ENCODE assay signal across 11 mouse cellular contexts in the genomic region with DNA sequence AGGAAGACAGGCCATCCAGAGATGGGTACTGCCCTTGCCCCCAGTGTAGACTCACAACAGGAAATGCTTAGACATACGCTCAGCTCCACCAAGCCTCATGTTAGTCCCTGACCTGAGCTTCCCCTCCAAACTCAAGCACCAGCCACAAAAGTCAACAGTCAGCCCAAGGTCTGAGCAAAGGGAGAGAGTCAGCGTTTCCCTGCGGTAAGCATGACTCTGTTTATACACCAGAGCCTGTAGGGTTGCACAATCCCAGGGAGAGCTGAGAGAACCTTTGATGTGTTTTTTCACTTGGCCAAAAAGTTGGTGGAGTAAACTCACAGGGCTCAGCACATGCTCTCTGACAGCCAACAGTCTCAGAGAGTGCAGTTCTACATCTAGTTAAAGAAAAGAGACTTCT.
DNase-seq lines count a peak whose midpoint lies in the region; ATAC-seq and TF ChIP-seq lines count a peak whose summit lies in the region.
"Had no signal": no experiment of that assay in that cellular context is flagged by ENCODE, and none has a peak within 500 bp of the region (broad histone marks: within the 10 kb centered on the region; RNA-seq: fewer than 3 reads in every experiment).

No protein-coding gene starts in this region.

- no peaks in the 10 kb centered on the region for H3K36me3 ChIP-seq in intestine, embryonic 16.5 days (ENCODE audit: control insufficient read depth, insufficient read depth, low read length)
- H3K36me3 ChIP-seq in hindbrain, postnatal 0 days (ENCODE audit: insufficient read depth, low read length) = no peaks in the 10 kb centered on the region

- TF ChIP-seq CTCF in hindbrain, postnatal 0 days (IDR thresholded peaks at IDR 0.05; ENCODE audit: low read depth) = no peak
- no peak for TF ChIP-seq CTCF in layer of hippocampus, adult 2 months (conservative IDR thresholded peaks at IDR 0.05)

- H3K9me3 ChIP-seq in intestine, embryonic 16.5 days (ENCODE audit: control insufficient read depth, low read length) = no peaks in the 10 kb centered on the region
- no peaks in the 10 kb centered on the region for H3K9me3 ChIP-seq in hindbrain, postnatal 0 days (ENCODE audit: low read length)

- H3K4me2 ChIP-seq in intestine, embryonic 16.5 days (ENCODE audit: low read depth, low read length) = no peak overlapping the region
- no peak overlapping the region for H3K4me2 ChIP-seq in hindbrain, postnatal 0 days (ENCODE audit: low read depth, low read length)
- H3K4me2 ChIP-seq: hindbrain, embryonic 14.5 days had no signal

- peak; percentile 42 for DNase-seq in gastrocnemius, adult 18-20 months (ENCODE audit: low spot score)
- DNase-seq in gastrocnemius, postnatal 10 days = no peak
- DNase-seq in 416B (ENCODE audit: low read depth) = peak; percentile 88
- peak; percentile 86 for DNase-seq in lung, postnatal 25 days (ENCODE audit: low spot score)
- no peak for DNase-seq in hindbrain, postnatal 0 days (ENCODE audit: low spot score)
- DNase-seq in layer of hippocampus, adult 2 months (ENCODE audit: low spot score in 2 of 2) = no peak
- DNase-seq: cerebellum, postnatal 10 days; right cerebral cortex, postnatal 25 days had no signal

- ATAC-seq in intestine, embryonic 16.5 days = peak; percentile 55; the same call in 1 of the 2 replicates
- ATAC-seq in hindbrain, postnatal 0 days = no peak
- ATAC-seq in erythroid progenitor cell, adult 5-6 weeks (replicated peaks; ENCODE audit: low FRiP score, poor library complexity, severe bottlenecking) = no peak

- no peaks in the 10 kb centered on the region for H3K27me3 ChIP-seq in intestine, embryonic 16.5 days (replicated peaks; ENCODE audit: control insufficient read depth, insufficient read depth, low read length)
- no peaks in the 10 kb centered on the region for H3K27me3 ChIP-seq in hindbrain, postnatal 0 days (ENCODE audit: insufficient read depth, low read length)

- no peak overlapping the region for H3K9ac ChIP-seq in intestine, embryonic 16.5 days (ENCODE audit: low read depth, low read length)
- no peak overlapping the region for H3K9ac ChIP-seq in hindbrain, postnatal 0 days (replicated peaks; ENCODE audit: low read length)
- H3K9ac ChIP-seq: hindbrain, embryonic 14.5 days had no signal

- 33% methylated on average over 3 of the region's 3 CpGs for WGBS in intestine, embryonic 16.5 days
- WGBS in hindbrain, postnatal 0 days = 94% methylated on average over 3 of the region's 3 CpGs

- no peak overlapping the region for H3K27ac ChIP-seq in intestine, embryonic 16.5 days (ENCODE audit: low read length)
- no peak overlapping the region for H3K27ac ChIP-seq in hindbrain, postnatal 0 days
- no peak overlapping the region for H3K27ac ChIP-seq in layer of hippocampus, adult 2 months
- H3K27ac ChIP-seq: hindbrain, embryonic 14.5 days had no signal

- no peaks in the 10 kb centered on the region for H3K4me1 ChIP-seq in intestine, embryonic 16.5 days (ENCODE audit: control insufficient read depth, insufficient read depth, low read length)
- no peaks in the 10 kb centered on the region for H3K4me1 ChIP-seq in hindbrain, postnatal 0 days (ENCODE audit: insufficient read depth, low read length)

- no peak overlapping the region for H3K4me3 ChIP-seq in intestine, embryonic 16.5 days (ENCODE audit: low read length)
- no peak overlapping the region for H3K4me3 ChIP-seq in hindbrain, postnatal 0 days (ENCODE audit: low read length)
- H3K4me3 ChIP-seq in layer of hippocampus, adult 2 months = no peak overlapping the region

Comparison
In these comparisons a context has a peak if more than half of its experiments do, and no peak if none do; other contexts are left out.
1. DNase-seq: peak in gastrocnemius, adult 18-20 months (single experiment), 416B (single experiment) and lung, postnatal 25 days (single experiment); none in gastrocnemius, postnatal 10 days (single experiment), hindbrain, postnatal 0 days (single experiment) and layer of hippocampus, adult 2 months (0 of 2).